In genomic region chr5:114378177-114378920, GRCm38 (mm10) we compare ENCODE assay signal across 8 mouse cellular contexts. TPM values are rescaled to one million over a fixed set of nuclear protein-coding genes. Genes with fewer than 3 reads are reported as not detected.
DNase-seq lines count a peak whose midpoint lies in the region; ATAC-seq lines count a peak whose summit lies in the region.

No protein-coding gene starts in this region.

- H3K9me3 ChIP-seq in heart, embryonic 10.5 days, result no peaks in the 10 kb centered on the region
- H3K9me3 ChIP-seq in liver, embryonic 12.5 days (replicated peaks), result no peaks in the 10 kb centered on the region
- H3K9me3 ChIP-seq in stomach, embryonic 14.5 days (ENCODE audit: control insufficient read depth, low read depth, low read length), result no peaks in the 10 kb centered on the region

- DNase-seq in A20 (ENCODE audit: low read depth, low spot score), result peak; percentile 62
- peak; percentile 25 to 47 for DNase-seq in CD8-positive naive resting alpha-beta T cell, adult 2 months (ENCODE audit: low read depth in 2 of 2, low spot score in 2 of 2)
- no peak for DNase-seq in heart, embryonic 10.5 days (ENCODE audit: low spot score)
- DNase-seq in embryo, embryonic 11 days, result no peak
- no peak for DNase-seq in frontal cortex, postnatal 25 days (ENCODE audit: low spot score in 2 of 2)
- DNase-seq in gastrocnemius, postnatal 10 days, result no peak

- H3K9ac ChIP-seq in liver, embryonic 12.5 days, result peak overlapping the region; percentile 51
- H3K9ac ChIP-seq in stomach, embryonic 14.5 days (replicated peaks; ENCODE audit: low read depth, low read length), result no peak overlapping the region

- peak overlapping the region; percentile 98 for H3K27ac ChIP-seq in heart, embryonic 10.5 days
- peak overlapping the region; percentile 93 for H3K27ac ChIP-seq in liver, embryonic 12.5 days
- no peak overlapping the region for H3K27ac ChIP-seq in stomach, embryonic 14.5 days (ENCODE audit: low read length)

- no peaks in the 10 kb centered on the region for H3K27me3 ChIP-seq in heart, embryonic 10.5 days (ENCODE audit: insufficient read depth, poor library complexity, severe bottlenecking)
- H3K27me3 ChIP-seq in liver, embryonic 12.5 days (replicated peaks), result no peaks in the 10 kb centered on the region
- H3K27me3 ChIP-seq in stomach, embryonic 14.5 days (ENCODE audit: control insufficient read depth, insufficient read depth, low read length), result no peaks in the 10 kb centered on the region

- 39% methylated on average over 10 of the region's 10 CpGs for WGBS in heart, embryonic 10.5 days
- 20% methylated on average over 10 of the region's 10 CpGs for WGBS in liver, embryonic 12.5 days (ENCODE audit: insufficient replicate concordance)
- WGBS in stomach, embryonic 14.5 days, result 49% methylated on average over 10 of the region's 10 CpGs

- peak overlapping the region; percentile 92 for H3K4me3 ChIP-seq in heart, embryonic 10.5 days
- H3K4me3 ChIP-seq in liver, embryonic 12.5 days, result peak overlapping the region; percentile 87
- H3K4me3 ChIP-seq in stomach, embryonic 14.5 days (ENCODE audit: low read depth, low read length), result peak overlapping the region; percentile 89

- peaks cover 73% of the 10 kb centered on the region for H3K4me1 ChIP-seq in heart, embryonic 10.5 days
- H3K4me1 ChIP-seq in liver, embryonic 12.5 days, result peaks cover 84% of the 10 kb centered on the region
- H3K4me1 ChIP-seq in stomach, embryonic 14.5 days (ENCODE audit: control insufficient read depth, insufficient read depth, low read length), result peaks cover 48% of the 10 kb centered on the region

- H3K4me2 ChIP-seq in liver, embryonic 12.5 days, result peak overlapping the region; percentile 96
- H3K4me2 ChIP-seq in stomach, embryonic 14.5 days (replicated peaks; ENCODE audit: low read depth, low read length), result peak overlapping the region; percentile 82

- ATAC-seq in liver, embryonic 12.5 days, result no peak
- no peak for ATAC-seq in stomach, embryonic 14.5 days (ENCODE audit: insufficient number of reproducible peaks, insufficient read depth, low FRiP score, low read depth)

- H3K36me3 ChIP-seq in heart, embryonic 10.5 days, result peaks cover 38% of the 10 kb centered on the region
- H3K36me3 ChIP-seq in liver, embryonic 12.5 days, result peaks cover 36% of the 10 kb centered on the region
- H3K36me3 ChIP-seq in stomach, embryonic 14.5 days (ENCODE audit: control insufficient read depth, insufficient read depth, low read length), result peaks cover 20% of the 10 kb centered on the region

RNA-seq across cellular contexts. Expression of gene Kctd10, which starts 2.0 kb away (rescaled TPM):
- 105 and 113 TPM in 2 replicates for polyA plus RNA-seq in heart, embryonic 10.5 days (2016; fragmentation: Nextera tagmentation; extraction: Ambion mirVana)
- polyA plus RNA-seq in liver, embryonic 12.5 days (2016; fragmentation: Nextera tagmentation; extraction: Ambion mirVana), result 35.5 and 36.2 TPM in 2 replicates
- 111 and 125 TPM in 2 replicates for polyA plus RNA-seq in stomach, embryonic 14.5 days (2014; fragmentation: Nextera tagmentation; extraction: Ambion mirVana)
- total RNA-seq in gastrocnemius, postnatal 10 days (2021), result 10 to 100 TPM; 28.3 to 30.8 TPM

RNA-seq across cellular contexts. Expression of gene Ube3b, which starts 2.1 kb away (rescaled TPM):
- 47.9 and 59.0 TPM in 2 replicates for polyA plus RNA-seq in heart, embryonic 10.5 days (2016; fragmentation: Nextera tagmentation; extraction: Ambion mirVana)
- 25.0 and 26.5 TPM in 2 replicates for polyA plus RNA-seq in liver, embryonic 12.5 days (2016; fragmentation: Nextera tagmentation; extraction: Ambion mirVana)
- 46.3 and 51.6 TPM in 2 replicates for polyA plus RNA-seq in stomach, embryonic 14.5 days (2014; fragmentation: Nextera tagmentation; extraction: Ambion mirVana)
- 10 to 100 TPM; 52.3 to 55.6 TPM for total RNA-seq in gastrocnemius, postnatal 10 days (2021)

Comparison
In these comparisons a context has a peak if more than half of its experiments do, and no peak if none do; other contexts are left out.
1. DNase-seq: peak in A20 (single experiment) and CD8-positive naive resting alpha-beta T cell, adult 2 months (2 of 2); none in heart, embryonic 10.5 days (single experiment), embryo, embryonic 11 days (single experiment), frontal cortex, postnatal 25 days (0 of 2) and gastrocnemius, postnatal 10 days (single experiment).
2. Peak in every context shown above with its lines, with median percentiles within 50 percentile points of each other: H3K4me3 ChIP-seq.